Mouse (Mus musculus) cerebellum, postnatal 25 days (tissue): Measurements from ENCODE around the gene Slfn14.
A peak's percentile ranks its signal among the peaks of the same experiment; 100 is the strongest.
"Not testable (repeated sequence)": the region's sequence is repeated elsewhere in the genome, so short reads cannot be mapped to it uniquely, and the experiment has no call there.

Source experiments
- DNase-seq, 2 experiments: peaks; one replicate each; pipeline ENCODE4 v3.0.0; 2021; ENCODE audit warnings: mixed read lengths in 2 of 2

Slfn14 gene

DNA sequence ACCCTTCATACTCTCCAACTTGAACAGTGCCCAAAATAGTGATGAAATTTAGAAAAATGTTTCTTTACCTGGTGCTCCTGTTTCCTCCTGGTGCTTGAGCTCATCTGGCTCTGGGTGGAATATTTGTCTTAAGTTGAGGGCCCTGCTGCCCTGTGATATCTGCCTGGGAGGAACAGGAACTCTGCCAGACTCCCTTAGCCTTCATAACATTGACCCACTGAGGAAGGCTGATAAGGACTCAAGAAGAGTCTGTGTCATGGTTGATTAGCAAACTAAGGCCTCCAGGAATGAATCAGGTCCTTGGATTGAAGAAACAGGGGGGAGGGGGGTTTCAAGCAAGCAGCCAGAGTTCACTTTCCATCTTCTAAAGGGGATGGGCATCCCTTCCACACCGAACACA lies at the start of gene Slfn14:
Gene Slfn14 (minus strand): TSS at position 161 of the 400 bp plus-strand sequence.
- no peak for DNase-seq

DNA sequence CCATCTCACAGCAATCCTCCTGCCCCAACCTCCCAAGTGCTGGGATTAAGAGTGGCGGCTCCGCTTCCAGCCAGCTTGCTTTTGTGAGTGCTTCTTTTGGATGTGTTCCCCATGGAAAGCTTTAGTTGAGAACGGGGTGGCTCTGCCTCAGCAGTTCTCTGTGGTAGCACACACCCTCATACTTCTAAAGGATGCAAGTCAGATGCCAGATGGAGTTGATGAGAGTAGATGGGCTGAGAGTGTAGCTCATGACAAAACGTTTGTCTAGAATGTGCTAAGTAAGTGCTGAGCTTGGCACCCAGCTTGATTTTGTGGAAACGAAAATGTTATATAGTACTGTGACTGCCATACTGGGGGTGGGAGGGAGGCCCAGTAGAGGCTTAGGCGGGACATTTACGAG lies 49.3 kb upstream of the Slfn14 start:
- no peak for DNase-seq

DNA sequence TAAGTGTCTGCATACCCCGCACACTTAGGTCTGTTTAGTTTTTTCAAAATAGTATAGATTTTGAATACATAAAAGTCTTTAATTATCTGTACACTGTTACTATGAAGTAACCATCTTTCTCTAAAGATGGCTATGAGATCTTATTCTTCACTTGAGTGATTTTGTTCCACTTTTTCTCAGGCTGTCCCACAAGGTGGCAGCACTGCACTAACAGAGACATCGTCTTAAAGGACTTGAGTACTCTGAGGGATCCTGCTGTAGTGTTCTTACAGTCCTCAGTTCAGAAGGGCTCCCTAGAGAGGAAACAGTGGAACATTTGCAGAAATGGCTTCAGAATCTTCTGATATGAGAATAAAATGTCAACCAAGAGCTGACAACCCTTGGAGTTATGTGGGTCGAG lies 40.9 kb upstream of the Slfn14 start:
- peak; percentile 48 to 78 for DNase-seq

DNA sequence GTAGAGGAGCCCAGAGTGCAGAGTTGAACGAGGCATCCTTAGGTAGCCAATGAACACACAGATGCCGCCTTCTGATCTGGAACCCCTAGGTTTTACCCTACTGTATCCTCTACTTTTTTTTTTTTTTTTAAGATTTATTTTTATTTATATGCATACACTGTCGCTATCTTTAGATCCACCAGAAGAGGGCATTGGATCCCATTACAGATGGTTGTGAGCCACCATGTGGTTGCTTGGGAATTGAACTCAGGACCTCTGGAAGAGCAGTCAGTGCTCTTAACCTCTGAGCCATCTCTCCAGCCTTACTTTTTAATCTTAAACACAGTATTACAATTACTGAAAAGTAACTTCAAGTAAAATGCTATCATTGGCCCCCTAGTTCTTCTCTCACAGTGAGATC lies 40.2 kb upstream of the Slfn14 start:
- not testable (repeated sequence) for DNase-seq

DNA sequence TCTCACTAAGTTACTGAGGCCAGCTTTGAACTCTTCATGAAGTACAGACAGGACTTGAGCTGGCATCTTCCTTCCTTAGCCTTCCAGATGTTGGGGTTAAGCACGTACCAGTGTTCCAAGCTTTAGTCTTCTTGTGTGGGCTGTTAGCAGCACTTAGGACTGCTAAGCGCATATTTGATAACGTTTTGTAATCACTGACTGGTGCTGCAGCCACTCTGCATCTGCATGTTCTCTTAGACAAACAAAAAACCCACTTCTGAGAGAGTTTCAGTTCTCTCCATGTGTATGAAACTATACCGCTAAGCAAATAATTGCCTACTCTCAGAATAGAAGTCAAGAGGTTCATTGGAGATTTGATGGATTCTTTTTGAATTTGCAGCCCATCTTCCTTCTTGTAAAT lies 32.5 kb upstream of the Slfn14 start:
- no peak for DNase-seq

DNA sequence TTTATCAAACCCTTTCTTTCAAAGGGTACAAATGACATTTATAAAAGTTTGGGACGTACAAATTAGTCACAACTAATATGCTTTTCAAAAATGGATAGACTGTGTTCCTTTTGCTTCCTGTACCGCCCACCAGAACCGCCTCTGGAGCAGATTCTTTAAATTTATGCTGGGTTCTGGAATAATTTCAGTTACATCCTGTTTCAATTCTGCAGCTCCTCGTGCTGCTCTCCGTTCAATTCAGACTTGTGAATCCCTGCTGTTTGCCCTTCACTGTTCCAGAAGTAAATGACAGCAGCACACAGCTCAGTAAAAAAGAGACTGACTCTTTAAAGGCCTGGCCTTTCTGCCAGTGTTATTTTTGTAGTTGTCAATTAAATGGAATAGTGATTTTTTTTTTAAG lies 25.9 kb upstream of the Slfn14 start:
- no peak for DNase-seq

DNA sequence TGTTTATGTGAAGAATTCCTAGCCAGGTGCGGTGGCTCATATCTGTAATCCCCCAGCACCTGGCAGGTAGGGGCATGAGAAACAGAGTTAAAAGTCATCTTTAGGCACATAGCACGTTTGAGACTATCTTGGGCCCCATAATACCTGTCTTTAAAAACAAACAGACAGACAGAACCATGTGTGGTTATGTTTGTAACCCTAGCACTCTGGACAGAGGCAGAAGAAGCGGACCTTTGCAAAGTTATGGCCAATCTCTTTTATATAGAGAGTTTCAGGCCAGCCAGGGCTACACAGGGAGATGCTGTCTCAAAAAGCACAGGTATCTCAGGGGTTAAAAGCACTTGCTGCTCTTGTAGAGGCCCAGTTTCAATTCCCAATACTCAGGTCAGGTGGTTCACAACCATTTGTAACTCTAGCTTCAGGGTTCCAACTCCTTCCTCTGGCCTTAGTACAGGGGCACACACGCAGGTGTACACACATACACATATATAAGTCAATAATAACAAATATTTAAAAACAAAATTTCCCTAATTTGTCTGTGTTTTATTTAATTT lies 20.3 kb upstream of the Slfn14 start:
- no peak for DNase-seq

DNA sequence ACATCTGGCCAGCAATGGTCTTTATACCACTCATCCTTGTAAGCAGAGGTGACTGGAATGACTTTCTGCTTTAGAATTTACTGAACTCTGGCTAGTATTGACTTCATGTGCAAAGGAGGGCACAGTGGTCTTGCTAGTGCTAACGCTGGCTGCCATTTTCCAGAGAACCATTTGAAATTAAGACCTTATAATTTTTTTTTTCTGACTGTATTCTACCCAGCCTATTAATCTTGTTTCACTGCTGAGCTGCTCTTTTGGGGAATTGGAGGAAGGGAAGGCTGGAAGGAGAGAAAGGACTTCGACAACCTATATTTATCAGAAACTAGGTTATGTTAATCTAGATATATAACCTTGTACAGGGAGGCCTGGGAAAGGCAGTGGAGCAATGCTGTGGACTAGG lies 18.0 kb upstream of the Slfn14 start:
- DNase-seq, result no peak

DNA sequence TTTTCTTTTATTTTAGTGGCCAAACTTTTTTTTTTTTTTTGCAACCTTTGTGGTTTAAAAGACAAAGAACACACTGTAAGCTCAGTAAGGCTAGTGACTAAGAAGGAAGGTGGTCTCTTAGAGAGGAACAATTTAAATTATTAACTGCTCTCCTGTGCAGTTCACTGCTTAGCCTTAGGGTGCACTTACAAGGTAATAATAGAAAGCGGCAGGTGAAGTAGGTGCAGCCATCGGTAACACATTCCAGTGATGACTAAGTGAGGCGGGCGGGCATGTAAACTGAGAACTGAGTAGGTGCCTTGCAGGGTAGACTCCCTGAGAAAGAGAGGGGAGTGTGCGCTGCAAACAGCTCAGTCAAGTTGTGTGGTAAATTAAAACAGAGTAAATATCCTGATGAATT lies 17.2 kb upstream of the Slfn14 start:
- DNase-seq, result peak in 1 of 2 experiments; percentile 17

DNA sequence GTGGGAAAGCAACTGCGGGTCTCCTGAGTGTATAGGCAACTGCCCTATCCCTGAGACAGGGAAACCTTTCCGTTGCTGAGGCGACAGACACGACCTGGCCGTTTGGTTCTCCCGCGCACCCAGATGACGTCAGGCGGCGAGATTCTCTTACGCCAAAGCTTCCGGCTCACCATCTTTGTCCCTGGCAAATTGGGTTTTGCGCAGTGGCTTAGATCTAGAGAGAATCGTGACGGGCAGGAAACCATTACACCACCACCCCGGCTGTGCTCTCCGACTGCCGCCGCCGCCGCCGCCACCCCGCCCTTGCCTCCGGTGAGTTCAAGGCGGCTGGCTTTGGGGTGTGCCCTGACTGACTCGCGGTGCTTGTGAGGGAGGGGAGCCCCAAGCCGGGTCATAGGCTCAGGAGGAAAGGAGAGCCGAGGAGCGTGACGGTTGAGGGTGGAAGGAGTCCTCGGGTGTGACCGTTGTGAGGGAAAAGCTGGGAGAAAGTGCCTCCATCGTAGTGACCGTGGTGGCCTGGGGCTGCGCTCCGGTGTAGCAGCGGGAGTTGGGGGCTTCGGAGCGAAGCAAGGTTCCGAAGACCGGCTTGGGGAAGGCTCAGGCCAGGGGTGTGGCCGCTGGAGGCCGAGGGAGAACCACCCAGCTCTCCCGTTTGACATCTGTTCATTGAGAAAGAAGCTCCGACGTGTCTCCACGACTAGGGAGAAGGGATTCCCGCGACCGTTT lies 16.2 kb upstream of the Slfn14 start, which contains the start of gene Pex12:
Gene Pex12 (minus strand): TSS at position 61 of the 726 bp plus-strand sequence.
- peak; percentile 98 for DNase-seq

DNA sequence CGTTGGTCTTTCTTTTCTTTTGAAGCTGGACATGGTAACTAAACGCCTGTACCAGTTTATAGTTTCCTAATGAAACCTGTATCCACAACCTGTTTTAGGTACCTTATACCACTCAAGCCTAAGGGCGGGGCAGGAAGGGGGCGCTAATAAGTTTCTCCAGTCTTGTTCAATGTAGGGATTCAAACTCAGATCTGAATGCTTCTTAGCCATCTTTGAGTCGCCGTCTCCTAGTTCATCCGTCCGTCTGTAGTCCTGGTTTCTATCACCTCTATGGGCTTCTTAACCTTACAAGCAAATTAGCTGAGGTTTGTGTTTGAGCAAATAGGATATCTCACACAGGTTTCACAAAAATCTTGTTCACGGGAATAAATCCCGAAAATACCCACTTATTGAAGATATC lies 15.6 kb upstream of the Slfn14 start:
- DNase-seq, result peak in 1 of 2 experiments; percentile 42

DNA sequence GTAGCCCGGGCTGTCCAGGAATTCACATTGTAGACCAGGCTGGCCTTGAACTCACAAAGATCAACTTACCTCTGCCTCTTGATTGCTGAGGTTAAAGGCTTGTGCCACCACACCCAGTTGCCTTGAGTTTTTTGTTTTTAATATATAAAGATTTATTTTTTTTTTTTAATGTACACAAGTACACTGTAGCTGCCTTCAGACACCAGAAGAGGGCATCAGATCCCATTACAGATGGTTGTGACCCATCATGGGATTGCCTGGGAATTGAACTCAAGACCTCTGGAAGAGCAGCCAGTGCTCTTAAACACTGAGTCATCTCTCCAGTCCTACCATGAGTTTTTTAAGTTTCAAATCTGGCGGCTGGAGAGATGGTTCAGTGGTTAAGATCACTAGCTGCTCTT lies 14.9 kb upstream of the Slfn14 start:
- no peak for DNase-seq

DNA sequence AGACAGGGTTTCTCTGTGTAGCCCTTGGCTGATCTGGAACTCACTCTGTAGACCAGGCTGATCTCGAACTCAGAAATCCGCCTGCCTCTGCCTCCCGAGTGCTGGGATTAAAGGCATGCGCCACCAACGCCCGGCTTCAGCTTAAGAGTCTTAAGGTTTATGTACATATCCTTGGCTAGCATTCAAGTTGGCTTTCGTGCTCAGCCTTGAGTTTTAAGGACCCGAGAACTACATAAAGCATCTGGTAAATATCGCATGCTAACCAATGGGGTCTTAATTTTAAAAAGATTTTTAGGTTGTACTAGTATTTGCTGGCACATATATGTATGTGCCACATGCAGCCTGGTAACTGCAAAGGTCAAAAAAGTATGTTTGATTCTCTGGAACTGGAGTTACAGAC lies 13.2 kb upstream of the Slfn14 start:
- DNase-seq, result no peak

DNA sequence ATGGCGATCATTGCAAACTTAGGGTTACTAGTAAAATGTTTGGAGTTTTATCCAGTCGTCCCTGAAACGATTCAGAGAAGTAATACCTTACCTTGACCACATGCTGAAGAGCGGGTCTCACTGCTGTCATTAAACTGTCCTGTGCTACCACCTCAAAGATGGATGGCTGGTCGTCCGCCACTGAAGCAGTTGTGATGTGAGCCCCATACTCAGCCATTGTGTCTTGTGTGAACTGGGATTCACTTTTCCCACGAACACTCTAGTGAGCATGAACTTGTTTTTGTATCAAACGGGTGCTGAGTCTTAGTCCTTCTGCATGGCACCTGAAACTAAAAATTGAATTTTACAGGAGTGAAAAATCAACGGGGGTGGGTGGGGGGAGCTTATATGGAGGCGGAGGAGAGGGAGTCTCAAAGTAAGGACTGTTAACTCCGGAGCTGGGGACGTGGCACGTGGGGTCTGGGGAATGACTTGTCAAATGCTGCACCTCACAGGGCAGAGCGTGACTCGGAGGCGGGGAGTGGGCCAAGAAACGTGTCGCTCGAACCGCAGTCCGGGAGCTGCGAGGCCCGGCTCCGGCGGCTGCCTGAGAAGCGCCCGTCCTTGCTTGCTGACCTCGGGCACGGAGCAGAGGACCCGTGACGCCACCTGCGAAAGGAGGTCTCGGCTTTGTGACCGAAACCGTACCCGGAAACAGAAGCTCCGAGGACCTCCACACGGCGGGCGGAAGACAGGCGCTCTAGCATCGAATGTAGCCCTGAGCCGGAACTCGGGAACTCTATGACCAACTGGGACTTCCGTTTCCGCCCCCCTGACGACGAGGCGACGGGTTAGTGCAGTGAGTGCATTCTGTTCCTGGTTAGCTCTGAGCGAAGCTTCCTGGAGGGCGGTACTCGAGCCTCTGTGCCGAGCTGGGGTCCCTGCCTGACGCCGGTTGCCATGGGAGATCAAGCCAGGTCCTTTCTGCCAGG lies 12.0 kb upstream of the Slfn14 start, which contains the start of gene Ap2b1:
Gene Ap2b1 (plus strand): TSS at position 800 of the 971 bp plus-strand sequence.
- peak; percentile 91 to 94 for DNase-seq

DNA sequence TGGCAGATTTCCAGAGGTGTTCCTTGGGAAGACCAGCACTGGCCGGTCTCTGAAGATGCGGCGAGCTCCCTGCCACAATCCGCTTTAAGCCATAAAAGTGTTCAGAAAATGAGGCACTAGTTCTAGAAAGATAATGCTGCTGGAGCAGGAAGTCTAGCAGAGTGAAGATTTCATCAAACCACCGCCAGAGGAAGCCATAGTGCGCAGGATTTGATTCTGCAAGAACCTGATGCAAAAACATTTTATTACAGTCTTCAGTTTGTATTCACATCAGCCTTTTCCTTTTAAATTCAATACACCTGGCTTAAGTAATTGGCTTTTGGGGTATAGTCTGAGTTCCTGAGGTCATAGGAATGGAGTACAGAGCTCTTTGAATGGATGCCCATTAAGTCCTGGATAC lies 11.3 kb upstream of the Slfn14 start:
- DNase-seq, result no peak

DNA sequence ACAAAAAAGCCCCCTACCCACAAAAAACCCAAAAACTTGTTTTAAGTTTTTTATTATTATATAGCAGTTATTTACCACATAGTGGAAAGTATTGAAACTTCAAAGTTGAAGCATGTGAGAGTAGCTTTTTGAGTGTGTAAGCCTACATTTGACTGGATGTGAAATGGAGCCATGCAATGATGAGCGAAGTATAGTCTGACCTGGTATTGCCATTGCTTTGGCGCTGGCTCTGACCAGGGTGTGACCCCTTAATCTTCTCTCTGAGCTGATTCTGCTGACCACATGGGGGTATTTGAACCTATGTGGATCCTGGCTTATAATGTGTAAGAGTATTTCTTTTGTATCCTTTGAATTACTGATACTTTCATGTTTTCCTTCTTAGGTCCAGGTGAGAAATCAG lies 7.6 kb upstream of the Slfn14 start:
- no peak for DNase-seq

DNA sequence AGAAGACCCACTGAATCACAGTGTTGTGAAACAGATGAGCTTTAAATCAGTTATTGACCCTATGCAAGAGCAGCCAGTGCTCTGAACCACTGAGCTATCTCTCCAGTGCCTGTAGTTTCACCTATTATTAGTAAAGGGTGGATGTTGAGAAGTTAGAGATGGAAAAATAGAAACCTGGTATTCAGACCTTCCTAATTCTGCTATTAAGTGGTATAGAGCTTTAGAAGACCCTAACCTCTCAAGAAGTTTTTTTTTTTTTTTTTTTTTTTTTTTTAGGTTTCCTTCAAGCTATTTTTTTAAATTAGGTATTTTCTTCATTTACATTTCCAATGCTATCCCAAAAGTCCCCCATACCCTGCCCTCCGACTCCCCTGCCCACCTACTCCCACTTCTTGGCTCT lies 6.7 kb upstream of the Slfn14 start:
- DNase-seq, result no peak

DNA sequence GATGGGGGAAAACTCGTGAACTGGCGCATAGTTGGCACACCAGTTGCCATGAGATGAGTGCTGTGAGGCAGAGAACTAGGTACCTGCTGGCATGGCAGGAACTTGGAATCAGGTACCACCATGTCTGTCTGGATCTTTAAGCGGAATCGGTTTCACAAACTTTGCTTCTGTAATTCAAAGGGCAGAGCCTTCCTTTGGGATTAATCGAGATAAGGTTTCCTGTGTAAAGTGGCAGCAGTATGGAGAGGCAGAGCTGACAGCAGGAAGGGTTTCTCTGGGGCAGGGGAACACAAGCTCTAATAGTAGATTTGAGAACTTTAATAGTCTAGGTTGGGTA lies 5.7 kb upstream of the Slfn14 start:
- DNase-seq, result peak in 1 of 2 experiments; percentile 33

DNA sequence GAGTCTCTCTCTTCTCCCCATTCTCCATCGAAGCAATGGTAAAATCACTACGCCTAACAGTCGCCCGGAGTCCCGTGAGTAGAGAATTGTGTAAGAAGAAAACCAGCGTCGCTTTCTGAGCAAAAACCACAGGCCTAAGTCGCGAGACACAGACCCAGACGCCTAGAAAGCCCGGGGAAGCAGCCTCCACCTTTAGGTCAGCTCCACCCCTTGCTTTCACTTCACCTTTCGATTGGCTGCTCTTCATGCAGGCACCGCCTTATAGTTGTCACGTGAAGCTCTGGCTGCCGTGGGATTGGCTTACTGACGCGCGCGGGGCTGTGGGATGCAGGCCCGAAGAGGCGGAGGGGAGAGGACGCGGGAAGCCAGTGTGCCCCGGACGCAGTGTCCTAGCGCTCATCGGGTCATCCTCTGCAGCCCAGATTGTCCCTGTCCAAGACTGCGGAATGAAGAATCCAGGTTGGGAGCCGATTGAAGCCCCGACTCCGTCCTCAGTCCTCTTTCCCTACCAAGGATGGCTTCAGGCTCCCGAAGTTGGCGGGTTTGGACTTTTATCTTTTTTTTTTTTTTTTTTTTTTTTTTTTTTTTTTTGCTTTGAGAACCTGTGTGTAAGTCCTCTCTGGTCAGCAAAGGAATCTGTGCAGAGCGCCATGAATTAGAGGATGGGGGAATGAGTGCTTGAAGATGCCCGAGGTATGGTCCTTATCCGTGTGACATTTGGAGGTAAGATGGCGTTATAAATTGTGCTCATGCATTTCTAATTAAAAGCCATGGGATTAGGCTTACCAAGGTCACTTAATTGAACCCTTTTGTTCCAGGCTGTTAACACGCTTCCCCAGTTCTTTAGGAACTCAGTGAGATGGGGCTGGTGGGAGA lies 5.1 kb upstream of the Slfn14 start:
- peak; percentile 93 to 96 for DNase-seq

DNA sequence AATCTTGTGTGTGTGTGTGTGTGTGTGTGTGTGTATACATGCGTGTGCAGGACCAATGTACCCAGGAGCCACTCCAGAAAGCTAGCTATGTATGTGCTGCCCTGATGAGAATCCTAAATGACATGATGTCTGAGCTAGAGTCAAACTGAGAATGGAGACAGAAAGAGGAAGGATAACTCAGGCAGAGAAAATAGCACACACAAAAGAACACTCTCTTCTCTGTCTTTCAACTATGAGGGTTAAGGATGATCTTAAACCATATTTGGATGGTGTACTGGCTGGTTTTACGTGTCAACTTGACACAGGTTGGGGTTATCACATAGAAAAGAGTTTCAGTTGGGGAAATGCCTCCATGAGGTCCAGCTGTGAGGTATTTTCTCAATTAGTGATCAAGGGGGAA lies 3.1 kb upstream of the Slfn14 start:
- DNase-seq, result no peak

DNA sequence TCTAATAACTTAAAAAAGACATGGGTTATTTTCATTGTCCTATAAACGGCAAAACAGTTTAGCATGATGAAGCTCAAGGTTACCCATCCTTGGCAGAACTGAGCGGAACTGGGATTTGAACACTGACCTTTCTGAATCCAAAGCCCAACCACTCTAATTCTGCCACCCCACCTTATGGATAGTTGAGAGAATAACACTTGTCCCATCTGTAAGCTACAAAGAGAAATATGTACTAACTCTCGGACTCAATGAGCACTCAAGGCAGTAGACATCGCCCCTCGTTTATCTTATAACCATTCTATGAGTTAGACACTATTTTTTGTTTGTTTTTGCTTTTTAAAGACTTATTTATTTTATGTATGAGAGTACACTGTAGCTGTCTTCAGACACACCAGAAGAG lies 2.5 kb upstream of the Slfn14 start:
- no peak for DNase-seq

DNA sequence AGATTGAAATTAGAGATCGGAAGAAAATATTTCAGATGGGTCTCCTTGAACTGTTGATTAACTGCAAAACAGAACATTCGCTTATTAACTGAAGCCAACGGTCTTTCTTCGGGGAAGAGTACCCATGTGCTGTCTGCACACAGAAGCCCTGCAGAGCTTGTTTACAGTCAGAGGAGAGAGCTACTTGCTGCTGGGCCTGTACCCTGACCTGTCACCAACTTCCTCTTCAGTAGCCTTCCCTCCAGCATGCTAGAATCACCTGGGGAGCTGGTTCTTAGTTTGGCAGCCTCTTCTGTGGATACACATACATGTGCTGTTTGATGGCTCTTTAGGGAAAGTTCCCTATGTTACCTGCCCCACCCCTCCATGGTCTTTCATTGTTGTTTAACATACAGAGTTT lies 899 bp downstream of the Slfn14 start:
- DNase-seq, result no peak

DNA sequence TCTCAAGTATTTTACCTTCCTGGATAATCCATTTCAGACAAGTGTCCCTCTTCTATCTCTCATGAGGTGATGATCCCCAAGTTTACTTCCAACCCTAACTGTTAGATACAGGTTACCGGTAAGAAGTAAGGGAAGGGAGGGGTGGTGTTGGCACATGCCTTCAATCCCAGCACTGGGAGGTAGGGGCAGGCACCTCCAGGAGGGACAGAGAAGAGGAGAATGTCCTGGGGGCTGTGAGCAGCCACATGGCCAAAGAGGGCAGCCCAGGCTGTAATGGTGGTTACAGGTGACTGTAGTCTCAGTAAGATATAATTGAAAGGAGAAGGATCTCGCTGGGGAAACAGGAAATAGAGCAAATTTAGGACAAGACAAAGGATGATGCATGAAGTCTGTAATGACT lies 4.4 kb downstream of the Slfn14 start:
- no peak for DNase-seq
